Mouse (Mus musculus) embryonic facial prominence, embryonic 15.5 days (tissue): ENCODE results near the gene Bub3. TPM values are rescaled to one million over a fixed set of nuclear protein-coding genes. Genes with fewer than 3 reads are reported as not detected.

Source experiments
- ATAC-seq: fragments of 200-750 bp; cut with Nextera tagmentation; 2 replicates; pipeline ENCODE4 v1.8.0; 2017; ENCODE audit warnings: low read depth, moderate TSS enrichment; ENCODE audit not compliant: insufficient number of reproducible peaks, low FRiP score, low TSS enrichment
- H3K27ac ChIP-seq: fragments of 300-500 bp; sonication (generic); replicated peaks from 2 replicates; pipeline ENCODE4 v1.5.1; 2015; ENCODE audit warnings: mild to moderate bottlenecking, inconsistent platforms
- H3K27me3 ChIP-seq: fragments of 300-500 bp; sonication (generic); 2 replicates; pipeline ENCODE4 v1.6.1; 2015; ENCODE audit warnings: inconsistent platforms
- H3K36me3 ChIP-seq: fragments of 300-500 bp; sonication (generic); 2 replicates; pipeline ENCODE4 v1.6.1; 2015; ENCODE audit warnings: mild to moderate bottlenecking, inconsistent platforms
- H3K4me1 ChIP-seq: fragments of 300-500 bp; sonication (generic); 2 replicates; pipeline ENCODE4 v1.6.1; 2015; ENCODE audit warnings: inconsistent platforms
- H3K4me2 ChIP-seq: fragments of 300-500 bp; sonication (generic); replicated peaks from 2 replicates; pipeline ENCODE4 v1.6.1; 2015; ENCODE audit warnings: mild to moderate bottlenecking, inconsistent platforms
- H3K4me3 ChIP-seq: fragments of 300-500 bp; sonication (generic); replicated peaks from 2 replicates; pipeline ENCODE4 v1.5.1; 2015; ENCODE audit warnings: mild to moderate bottlenecking, inconsistent platforms
- H3K9ac ChIP-seq: fragments of 300-500 bp; sonication (generic); 2 replicates; pipeline ENCODE4 v1.6.1; 2015; ENCODE audit warnings: inconsistent platforms
- H3K9me3 ChIP-seq: fragments of 300-500 bp; sonication (generic); replicated peaks from 2 replicates; pipeline ENCODE4 v1.6.1; 2016; ENCODE audit warnings: inconsistent platforms
- WGBS: fragments of 180-500 bp; shearing (Covaris S2); methylation state at CpG from one replicate; pipeline ENCODE4 v1.1.7; 2015; 5-methylcytosine and 5-hydroxymethylcytosine counted together
- polyA plus RNA-seq: library from polyadenylated mRNA; unstranded; fragments of >200 nt; fragmentation: Nextera tagmentation; extraction: Ambion mirVana; gene quantifications from 2 replicates; pipeline ENCODE4 v1.2.1, GENCODE M21; 2015

Bub3 gene
- polyA plus RNA-seq, 1 experiment from 2014 or later: 177 TPM

GRCm38 (mm10) chr7:131557751-131558150, 2.3 kb upstream of the Bub3 start:
- Histone ChIP-seq H3K27ac (no peak overlapping the region), H3K9ac (no peak overlapping the region), H3K4me1 (peaks cover 39% of the 10 kb centered on the region), H3K4me2 (no peak overlapping the region), H3K36me3 (peaks cover 6% of the 10 kb centered on the region), H3K4me3 (no peak overlapping the region), H3K27me3 (peaks cover 62% of the 10 kb centered on the region), H3K9me3 (no peaks in the 10 kb centered on the region)
- 37% methylated on average over 2 of the region's 2 CpGs for WGBS
- ATAC-seq: no peak

- under 1% methylated on average over 14 of the region's 14 CpGs for whole genome bisulfite sequencing
Observed at GRCm38 (mm10) chr7:131560697-131561042, 648 bp downstream of the Bub3 start.

DNA sequence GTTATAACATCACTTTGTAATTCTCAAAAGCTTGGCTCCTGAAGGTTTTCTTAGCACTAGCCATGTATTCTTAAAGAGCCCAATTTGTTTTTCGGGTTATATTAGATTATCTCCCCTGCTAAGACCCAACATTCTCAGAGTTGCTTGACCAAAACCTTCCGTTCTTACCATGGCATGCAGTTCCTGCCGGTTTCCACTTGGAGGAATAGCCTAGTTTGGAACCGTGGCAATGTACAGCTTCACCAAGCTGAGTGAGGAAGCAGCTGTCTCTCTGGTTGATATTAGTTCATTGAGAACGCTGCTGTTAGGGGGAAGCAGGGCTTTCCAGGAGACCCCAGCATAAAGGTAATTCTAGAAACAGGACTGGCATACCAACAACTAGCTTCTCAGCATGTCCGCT, 15.2 kb downstream of the Bub3 start:
- Histone ChIP-seq H3K4me1 (no peaks in the 10 kb centered on the region), H3K27me3 (no peaks in the 10 kb centered on the region), H3K9me3 (no peaks in the 10 kb centered on the region), H3K4me3 (no peak overlapping the region), H3K36me3 (peaks cover 30% of the 10 kb centered on the region), H3K27ac (no peak overlapping the region), H3K9ac (no peak overlapping the region), H3K4me2 (no peak overlapping the region)
- WGBS: 73% methylated on average over 6 of the region's 6 CpGs
- no peak for ATAC-seq

More at GRCm38 (mm10) chr7:131560697-131561042, 648 bp downstream of the Bub3 start:
- peak overlapping the region; percentile 83 for H3K4me3 ChIP-seq
- H3K9ac ChIP-seq: peak overlapping the region; percentile 76
- peaks cover 28% of the 10 kb centered on the region for H3K36me3 ChIP-seq
- peaks cover 21% of the 10 kb centered on the region for H3K4me1 ChIP-seq
- no peaks in the 10 kb centered on the region for H3K9me3 ChIP-seq
- H3K27me3 ChIP-seq: peaks cover 33% of the 10 kb centered on the region
- ATAC-seq: peak; percentile 12; the same call in 1 of the 2 replicates
- peak overlapping the region; percentile 91 for H3K27ac ChIP-seq
- H3K4me2 ChIP-seq: peak overlapping the region; percentile 55

- no peak overlapping the region for H3K4me2 ChIP-seq
- H3K9me3 ChIP-seq: no peaks in the 10 kb centered on the region
- no peak overlapping the region for H3K4me3 ChIP-seq
- H3K27me3 ChIP-seq: no peaks in the 10 kb centered on the region
- H3K27ac ChIP-seq: no peak overlapping the region
- 51% methylated on average over 9 of the region's 9 CpGs for WGBS
- no peaks in the 10 kb centered on the region for H3K4me1 ChIP-seq
- no peaks in the 10 kb centered on the region for H3K36me3 ChIP-seq
- ATAC-seq: no peak
- no peak overlapping the region for H3K9ac ChIP-seq
Observed at GRCm38 (mm10) chr7:131582178-131582577, 22.2 kb downstream of the Bub3 start.

DNA sequence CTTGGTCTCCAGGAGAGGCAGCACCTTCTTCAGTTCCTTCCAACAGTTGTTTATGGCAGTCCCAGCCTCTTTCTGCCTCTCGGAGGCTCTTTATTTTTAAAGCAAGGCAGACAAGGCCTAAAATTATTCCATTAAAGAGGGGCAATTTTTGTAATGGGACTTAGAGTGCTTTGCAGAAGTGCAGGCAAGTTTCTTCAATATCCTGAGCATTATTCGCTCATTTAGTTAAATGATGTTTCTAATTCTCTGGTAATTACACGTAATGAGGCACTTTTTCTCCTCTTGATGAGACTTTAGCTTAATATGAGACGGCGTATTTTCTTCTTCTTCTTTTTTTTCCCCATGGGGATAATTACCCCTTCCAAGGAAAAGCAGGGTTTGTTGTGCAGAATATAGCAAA, 25.5 kb downstream of the Bub3 start:
- Histone ChIP-seq H3K9me3 (no peaks in the 10 kb centered on the region), H3K9ac (no peak overlapping the region), H3K27ac (no peak overlapping the region), H3K4me1 (no peaks in the 10 kb centered on the region), H3K4me3 (no peak overlapping the region), H3K27me3 (no peaks in the 10 kb centered on the region), H3K36me3 (no peaks in the 10 kb centered on the region), H3K4me2 (no peak overlapping the region)
- ATAC-seq: no peak
- 51% methylated on average over 5 of the region's 5 CpGs for WGBS

DNA sequence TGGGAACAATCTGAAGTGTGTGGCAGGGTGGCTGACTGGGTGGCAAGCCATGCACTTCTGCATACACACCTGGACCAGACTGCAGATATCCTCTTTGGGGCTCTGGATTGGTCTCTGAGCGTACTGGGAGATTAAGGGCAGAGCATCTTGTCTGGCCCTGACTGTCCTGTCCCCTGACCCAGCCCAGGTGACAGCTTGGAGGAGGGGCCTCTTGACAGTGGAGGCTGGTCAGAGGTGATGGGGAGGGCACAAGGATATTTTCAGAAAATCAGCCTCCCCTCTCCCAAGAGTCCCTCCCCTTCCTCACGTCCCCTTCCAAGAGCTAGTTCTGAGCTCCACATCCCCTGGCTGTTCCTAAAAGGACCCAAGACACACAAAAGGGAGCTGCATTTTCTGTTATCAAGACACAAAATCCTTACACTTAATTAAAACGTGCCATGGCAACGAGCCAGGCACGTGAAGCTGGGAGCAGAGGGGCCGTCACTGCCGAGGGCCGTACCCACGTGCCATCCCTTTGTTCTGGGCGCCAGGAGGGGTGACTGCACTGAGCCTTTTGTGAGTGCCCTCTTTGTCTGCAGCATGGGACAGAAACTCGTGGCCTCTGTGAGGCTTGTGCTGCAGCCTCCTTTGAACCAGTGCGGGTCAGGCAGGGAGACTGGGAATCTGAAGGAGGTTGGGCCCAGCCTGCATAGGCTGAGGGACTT, 37.9 kb downstream of the Bub3 start:
- WGBS: 17% methylated on average over 12 of the region's 12 CpGs
- 0 out of 2 replicates have a peak, but pooled peaks cover 7% of the 10 kb centered on the region for H3K4me1 ChIP-seq
- peaks cover 3% of the 10 kb centered on the region; the same call in 1 of the 2 replicates for H3K27me3 ChIP-seq
- no peak overlapping the region for H3K4me2 ChIP-seq
- no peak overlapping the region for H3K9ac ChIP-seq
- H3K4me3 ChIP-seq: no peak overlapping the region
- no peak for ATAC-seq
- no peaks in the 10 kb centered on the region for H3K9me3 ChIP-seq
- H3K36me3 ChIP-seq: no peaks in the 10 kb centered on the region
- H3K27ac ChIP-seq: no peak overlapping the region

GRCm38 (mm10) chr7:131598483-131598824, 38.4 kb downstream of the Bub3 start:
- peaks cover 3% of the 10 kb centered on the region; the same call in 1 of the 2 replicates for H3K27me3 ChIP-seq
- 0 out of 2 replicates have a peak, but pooled peaks cover 7% of the 10 kb centered on the region for H3K4me1 ChIP-seq
- no peak for ATAC-seq
- 3% methylated on average over 5 of the region's 5 CpGs for WGBS
- no peak overlapping the region for H3K4me2 ChIP-seq
- H3K4me3 ChIP-seq: no peak overlapping the region
- H3K36me3 ChIP-seq: no peaks in the 10 kb centered on the region
- H3K9me3 ChIP-seq: no peaks in the 10 kb centered on the region
- H3K9ac ChIP-seq: no peak overlapping the region
- H3K27ac ChIP-seq: no peak overlapping the region

DNA sequence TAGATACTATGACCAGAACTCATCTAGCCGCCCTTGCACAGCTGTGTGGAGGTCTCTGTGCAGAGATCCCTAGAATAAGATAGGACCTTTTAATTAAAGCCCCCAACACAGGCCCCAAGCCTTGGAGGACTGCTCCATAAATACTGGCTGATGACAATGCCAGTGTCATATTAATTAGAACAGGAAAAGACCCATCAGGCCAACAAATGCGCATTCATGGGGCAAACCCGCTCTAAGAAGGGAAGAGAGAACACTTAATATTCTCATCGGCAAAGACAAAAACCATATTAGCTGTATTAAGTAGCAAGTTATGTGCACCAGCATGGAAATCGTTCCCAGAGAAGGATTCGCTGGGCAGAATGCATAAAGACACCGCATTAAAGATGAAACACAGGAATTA, 42.1 kb downstream of the Bub3 start:
- Histone ChIP-seq H3K9ac (no peak overlapping the region), H3K4me1 (0 out of 2 replicates have a peak, but pooled peaks cover 7% of the 10 kb centered on the region), H3K36me3 (no peaks in the 10 kb centered on the region), H3K27me3 (peaks cover 3% of the 10 kb centered on the region; the same call in 1 of the 2 replicates), H3K9me3 (no peaks in the 10 kb centered on the region), H3K4me2 (no peak overlapping the region), H3K27ac (no peak overlapping the region), H3K4me3 (no peak overlapping the region)
- 65% methylated on average over 7 of the region's 7 CpGs for WGBS
- no peak for ATAC-seq

- H3K4me1 ChIP-seq: 0 out of 2 replicates have a peak, but pooled peaks cover 5% of the 10 kb centered on the region
- peaks cover 3% of the 10 kb centered on the region; the same call in 1 of the 2 replicates for H3K27me3 ChIP-seq
- WGBS: 9% methylated on average over 9 of the region's 11 CpGs
- no peak overlapping the region for H3K9ac ChIP-seq
- no peaks in the 10 kb centered on the region for H3K36me3 ChIP-seq
- H3K9me3 ChIP-seq: no peaks in the 10 kb centered on the region
- no peak for ATAC-seq
- H3K4me2 ChIP-seq: 0 out of 2 replicates have a peak overlapping the region, but pooled peaks have one; percentile 17
- no peak overlapping the region for H3K4me3 ChIP-seq
- no peak overlapping the region for H3K27ac ChIP-seq
Observed at GRCm38 (mm10) chr7:131603186-131603585, 43.2 kb downstream of the Bub3 start.

- 92% methylated on average over 10 of the region's 10 CpGs for WGBS
- Histone ChIP-seq H3K4me1 (0 out of 2 replicates have a peak, but pooled peaks cover 3% of the 10 kb centered on the region), H3K36me3 (no peaks in the 10 kb centered on the region), H3K4me3 (no peak overlapping the region), H3K4me2 (no peak overlapping the region), H3K9me3 (no peaks in the 10 kb centered on the region), H3K27me3 (no peaks in the 10 kb centered on the region; the same call in 1 of the 2 replicates), H3K27ac (no peak overlapping the region), H3K9ac (no peak overlapping the region)
- ATAC-seq: no peak
Observed at GRCm38 (mm10) chr7:131604946-131605345, 44.9 kb downstream of the Bub3 start.

DNA sequence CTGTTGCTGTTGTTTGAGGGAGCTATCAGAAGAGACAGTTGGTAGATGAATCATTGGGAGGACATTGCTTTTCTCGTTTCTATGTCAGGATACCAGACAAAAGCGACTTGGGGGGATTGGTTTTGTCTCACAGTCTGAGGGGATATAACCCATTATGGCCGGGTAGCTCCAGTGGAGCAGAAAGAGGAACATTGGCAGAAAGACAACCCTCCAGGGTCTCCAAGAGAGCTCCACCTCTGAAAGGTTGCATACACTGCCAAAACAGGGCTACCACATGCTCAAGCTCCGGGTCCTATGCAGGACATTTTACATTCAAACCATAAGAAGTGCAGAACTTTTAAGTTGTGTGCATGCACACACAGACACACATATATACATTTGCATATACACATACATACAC, 45.5 kb downstream of the Bub3 start:
- Histone ChIP-seq H3K9ac (no peak overlapping the region), H3K9me3 (no peaks in the 10 kb centered on the region), H3K27me3 (no peaks in the 10 kb centered on the region), H3K4me1 (0 out of 2 replicates have a peak, but pooled peaks cover 3% of the 10 kb centered on the region), H3K27ac (no peak overlapping the region), H3K4me2 (no peak overlapping the region), H3K4me3 (no peak overlapping the region), H3K36me3 (no peaks in the 10 kb centered on the region)
- no peak for ATAC-seq
- 69% methylated on average over 4 of the region's 4 CpGs for WGBS

GRCm38 (mm10) chr7:131608049-131608448, 48.0 kb downstream of the Bub3 start:
- WGBS: 88% methylated on average over 6 of the region's 6 CpGs
- Histone ChIP-seq H3K27me3 (no peaks in the 10 kb centered on the region), H3K4me3 (no peak overlapping the region), H3K4me1 (0 out of 2 replicates have a peak, but pooled peaks cover 3% of the 10 kb centered on the region), H3K9ac (no peak overlapping the region), H3K36me3 (no peaks in the 10 kb centered on the region), H3K9me3 (no peaks in the 10 kb centered on the region), H3K4me2 (no peak overlapping the region), H3K27ac (no peak overlapping the region)
- ATAC-seq: no peak
